Mouse (Mus musculus) brain, adult 2 months (tissue): ENCODE results near the gene Cadps.
"Not testable (repeated sequence)": the region's sequence is repeated elsewhere in the genome, so short reads cannot be mapped to it uniquely, and the experiment has no call there.

Source experiments
- DNase-seq: peaks from one replicate; pipeline ENCODE4 v3.0.0; 2011; ENCODE audit warnings: low read depth, low spot score

Gene Cadps

GRCm38 (mm10) chr14:12591829-12592228 is 231.1 kb downstream of the Cadps start:
- DNase-seq = peak; percentile 62

GRCm38 (mm10) chr14:12583536-12583935 is 239.3 kb downstream of the Cadps start:
- DNase-seq = no peak

GRCm38 (mm10) chr14:12581657-12582056 is 241.2 kb downstream of the Cadps start:
- no peak for DNase-seq

GRCm38 (mm10) chr14:12580786-12581185 is 242.1 kb downstream of the Cadps start:
- DNase-seq = no peak

- DNase-seq = no peak
Measured at GRCm38 (mm10) chr14:12578156-12578555, 244.7 kb downstream of the Cadps start.

GRCm38 (mm10) chr14:12577475-12578140 is 245.3 kb downstream of the Cadps start:
- DNase-seq = no peak

- DNase-seq = peak; percentile 90
Measured at GRCm38 (mm10) chr14:12575105-12575504, 247.8 kb downstream of the Cadps start.

GRCm38 (mm10) chr14:12574336-12574735 is 248.5 kb downstream of the Cadps start:
- peak; percentile 83 for DNase-seq

GRCm38 (mm10) chr14:12561730-12562129 is 261.1 kb downstream of the Cadps start:
- not testable (repeated sequence) for DNase-seq

- no peak for DNase-seq
Measured at GRCm38 (mm10) chr14:12560233-12560577, 262.7 kb downstream of the Cadps start.

- DNase-seq = no peak
Measured at GRCm38 (mm10) chr14:12559574-12560232, 263.2 kb downstream of the Cadps start.

GRCm38 (mm10) chr14:12558920-12559573 is 263.8 kb downstream of the Cadps start:
- no peak for DNase-seq

GRCm38 (mm10) chr14:12554486-12554885 is 268.4 kb downstream of the Cadps start:
- peak; percentile 38 for DNase-seq

- no peak for DNase-seq
Measured at GRCm38 (mm10) chr14:12551353-12551752, 271.5 kb downstream of the Cadps start.

- no peak for DNase-seq
Measured at GRCm38 (mm10) chr14:12550931-12551330, 271.9 kb downstream of the Cadps start.

GRCm38 (mm10) chr14:12549290-12549689 is 273.6 kb downstream of the Cadps start:
- peak; percentile 59 for DNase-seq

GRCm38 (mm10) chr14:12547496-12547895 is 275.4 kb downstream of the Cadps start:
- DNase-seq = no peak

GRCm38 (mm10) chr14:12541733-12542132 is 281.1 kb downstream of the Cadps start:
- no peak for DNase-seq

GRCm38 (mm10) chr14:12539071-12539470 is 283.8 kb downstream of the Cadps start:
- DNase-seq = peak; percentile 50

GRCm38 (mm10) chr14:12531101-12531500 is 291.8 kb downstream of the Cadps start:
- DNase-seq = peak; percentile 67

- DNase-seq = no peak
Measured at GRCm38 (mm10) chr14:12530554-12530953, 292.3 kb downstream of the Cadps start.

- peak; percentile 79 for DNase-seq
Measured at GRCm38 (mm10) chr14:12529961-12530542, 292.8 kb downstream of the Cadps start.
